Mouse (Mus musculus) lung, adult 2 months (tissue): ENCODE measurements at regions not wholly inside any gene's neighbourhood (a gene's known extent, or its start where the extent isn't known, plus 50 kb on each side); places are given as distances from the start of the nearest gene placed in this dataset.

ENCODE experiments used
- CTCF ChIP-seq: fragments of 200-500 bp; IDR thresholded peaks from 2 replicates; pipeline ENCODE4 v1.5.1; 2011; ENCODE audit warnings: mild to moderate bottlenecking, low read length, control low read depth; ENCODE audit not compliant: insufficient read depth
- POLR2A ChIP-seq: fragments of 200-500 bp; IDR thresholded peaks from 2 replicates; pipeline ENCODE4 v1.6.1; 2011; ENCODE audit warnings: low read depth, mild to moderate bottlenecking, control low read depth, low read length, borderline replicate concordance; ENCODE audit errors: extremely low read depth

DNA sequence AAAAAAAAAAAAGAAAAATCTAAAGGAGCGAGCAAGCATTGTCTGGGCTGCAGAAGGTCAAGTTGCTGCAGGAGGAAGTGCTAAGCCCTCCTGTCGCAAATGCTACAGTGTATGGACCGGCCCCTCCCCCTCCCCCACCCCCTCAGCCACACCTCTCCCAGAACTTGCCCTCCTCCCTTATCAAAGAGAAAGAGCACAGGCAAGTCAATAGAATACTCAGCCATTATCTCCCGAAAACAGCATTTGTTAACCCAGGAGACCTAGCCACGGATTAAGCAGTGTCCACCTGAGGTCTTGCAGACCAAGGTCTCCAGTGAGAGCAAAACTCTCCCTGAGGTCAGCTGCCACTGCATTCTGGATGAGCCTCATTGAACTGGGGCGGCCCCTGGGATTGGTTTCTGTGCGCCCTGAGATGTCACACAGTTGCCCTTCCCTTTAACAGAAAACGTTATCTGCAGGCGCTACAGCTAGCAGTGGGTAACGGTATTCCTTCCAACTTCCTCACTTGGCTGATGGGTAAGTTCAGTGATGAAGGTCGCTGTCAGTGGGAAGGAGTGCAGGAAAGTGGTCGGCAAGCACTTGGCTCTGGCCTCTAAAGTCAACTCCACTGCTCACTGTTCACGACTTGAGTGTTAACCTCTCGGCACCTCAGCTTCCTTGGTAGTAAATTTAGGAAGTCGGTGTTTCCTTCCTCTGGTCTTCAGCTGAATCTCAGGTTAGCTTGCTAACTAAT, 68.0 kb upstream of the Bach2 start:
- TF ChIP-seq POLR2A (no peak), CTCF (no peak)
